Mouse (Mus musculus) neutrophil, adult 83 days (primary cell): ENCODE results near the gene Gm13078. TPM values are rescaled to one million over a fixed set of nuclear protein-coding genes. Genes with fewer than 3 reads are reported as not detected.

ENCODE experiments used
- total RNA-seq, 2 experiments: library from RNA; stranded (reverse); gene quantifications; one replicate each; pipeline ENCODE4 v1.2.4; 2023

The Gm13078 gene
- not detected for total RNA-seq

DNA sequence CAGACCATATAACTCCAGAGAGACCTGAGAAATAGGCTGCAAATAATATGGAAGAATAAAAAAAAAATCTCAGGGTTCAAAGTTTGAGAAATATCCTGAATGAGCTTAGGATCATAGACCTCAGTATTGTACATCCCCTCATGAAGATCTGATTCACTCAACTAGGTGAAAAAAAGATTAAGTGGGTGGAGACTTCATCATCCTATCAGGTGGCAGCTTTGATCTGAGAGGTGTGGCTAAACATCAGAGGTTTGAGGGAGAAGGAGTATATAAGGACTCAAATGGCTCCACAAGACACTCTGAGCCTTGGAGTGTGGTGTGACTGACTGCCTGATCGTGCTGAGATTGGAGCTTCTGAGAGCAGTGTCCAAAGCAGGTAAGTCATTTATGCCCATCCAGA is at the start of gene Gm13078:
Gm13078 (plus strand) TSS at position 301 of the 400 bp plus-strand sequence.

DNA sequence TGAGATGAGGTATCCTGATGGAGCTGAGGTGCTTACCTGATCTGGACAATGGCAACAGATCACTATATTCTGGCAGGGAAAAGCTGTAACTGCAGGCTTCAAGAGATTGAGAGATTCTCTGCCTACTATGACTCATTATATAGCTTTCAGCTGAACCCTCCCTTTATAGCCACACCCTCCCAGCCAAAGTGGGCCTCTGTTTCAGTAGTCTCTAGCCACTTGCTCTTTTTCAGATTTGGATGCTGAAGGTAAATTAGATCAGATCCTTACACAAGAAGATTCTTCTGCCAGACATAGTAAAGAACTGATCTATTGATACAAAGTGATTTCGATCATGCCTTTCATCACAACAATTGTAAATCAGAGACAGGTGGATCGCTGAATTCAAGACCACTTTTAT is 16.6 kb upstream of the Gm13078 start, which contains the start of gene Gm13089:
Gm13089 (minus strand) TSS at position 101 of the 400 bp plus-strand sequence.

Other genes starting within 250 kb of the Gm13078 start
- not detected for gene Gm13043, start 208.1 kb upstream of the Gm13078 start, total RNA-seq
- not detected for gene Gm13040, start 183.5 kb upstream of the Gm13078 start, total RNA-seq
- gene BC080695, start 167.8 kb upstream of the Gm13078 start, total RNA-seq: not detected
- gene Gm13057, start 167.7 kb upstream of the Gm13078 start, total RNA-seq: not detected
- gene Gm13083, start 104.5 kb upstream of the Gm13078 start, total RNA-seq: not detected
- not detected for gene Gm13088, start 62.2 kb upstream of the Gm13078 start, total RNA-seq
- not detected for gene Gm13089, start 16.7 kb upstream of the Gm13078 start, total RNA-seq
- not detected for gene Gm13023, start 69.9 kb downstream of the Gm13078 start, total RNA-seq
- not detected for gene Gm13084, start 96.6 kb downstream of the Gm13078 start, total RNA-seq
- gene Gm13103, start 127.0 kb downstream of the Gm13078 start, total RNA-seq: not detected
- not detected for gene Pramef6, start 180.9 kb downstream of the Gm13078 start, total RNA-seq
- gene Pramef25, start 231.6 kb downstream of the Gm13078 start, total RNA-seq: not detected
- gene Gm13101, start 247.5 kb downstream of the Gm13078 start, total RNA-seq: not detected